Mouse (Mus musculus): ENCODE results near the gene Gas2l2. TPM values are rescaled to one million over a fixed set of nuclear protein-coding genes. Genes with fewer than 3 reads are reported as not detected.

Gas2l2 gene
- polyA plus RNA-seq (2014; fragmentation: Nextera tagmentation; extraction: Ambion mirVana): 0.09 TPM in 1 of 2 replicates, not detected in the other

- H3K36me3 ChIP-seq (ENCODE audit: control insufficient read depth, insufficient read depth, low read length): no peaks in the 10 kb centered on the region
- H3K4me3 ChIP-seq (ENCODE audit: low read depth, low read length): no peak within 1 kb of the TSS
- H3K27me3 ChIP-seq (replicated peaks; ENCODE audit: control insufficient read depth, insufficient read depth, low read length): peaks cover 39% of the 10 kb centered on the region
- no peak within 1 kb of the TSS for H3K27ac ChIP-seq (ENCODE audit: low read depth)
- H3K4me1 ChIP-seq (replicated peaks; ENCODE audit: control insufficient read depth, insufficient read depth, low read length): no peaks in the 10 kb centered on the region
- 43% methylated on average over 5 of the region's 5 CpGs for WGBS
- DNase-seq (ENCODE audit: low spot score) (no peak), ATAC-seq (replicated peaks; ENCODE audit: low FRiP score, low TSS enrichment, low read depth) (no peak)
- no peak within 1 kb of the TSS for H3K9ac ChIP-seq (ENCODE audit: low read length)
- H3K4me2 ChIP-seq (ENCODE audit: low read length): no peak within 1 kb of the TSS
- H3K9me3 ChIP-seq (ENCODE audit: control insufficient read depth, low read length): no peaks in the 10 kb centered on the region
These were observed at the start of gene Gas2l2 for GRCm38 (mm10) chr11:83429355-83429754. Gas2l2 (minus strand) TSS chr11:83429455.

GRCm38 (mm10) chr11:83473235-83474016 is 44.2 kb upstream of the Gas2l2 start:
- H3K27ac ChIP-seq (ENCODE audit: low read depth): peak overlapping the region; percentile 92
- no peaks in the 10 kb centered on the region for H3K9me3 ChIP-seq (ENCODE audit: control insufficient read depth, low read length)
- no peak for DNase-seq (ENCODE audit: low spot score)
- peak overlapping the region; percentile 73 for H3K4me2 ChIP-seq (ENCODE audit: low read length)
- H3K4me1 ChIP-seq (replicated peaks; ENCODE audit: control insufficient read depth, insufficient read depth, low read length): peaks cover 13% of the 10 kb centered on the region
- WGBS: under 1% methylated on average over 51 of the region's 52 CpGs
- H3K9ac ChIP-seq (ENCODE audit: low read length): peak overlapping the region; percentile 82
- peaks cover 21% of the 10 kb centered on the region for H3K36me3 ChIP-seq (ENCODE audit: control insufficient read depth, insufficient read depth, low read length)
- no peaks in the 10 kb centered on the region for H3K27me3 ChIP-seq (replicated peaks; ENCODE audit: control insufficient read depth, insufficient read depth, low read length)
- ATAC-seq (replicated peaks; ENCODE audit: low FRiP score, low TSS enrichment, low read depth): peak; percentile 79
- H3K4me3 ChIP-seq (ENCODE audit: low read depth, low read length): peak overlapping the region; percentile 99

- Histone ChIP-seq H3K4me1 (replicated peaks; ENCODE audit: control insufficient read depth, insufficient read depth, low read length) (peaks cover 14% of the 10 kb centered on the region), H3K36me3 (ENCODE audit: control insufficient read depth, insufficient read depth, low read length) (peaks cover 15% of the 10 kb centered on the region), H3K9me3 (ENCODE audit: control insufficient read depth, low read length) (no peaks in the 10 kb centered on the region), H3K4me2 (ENCODE audit: low read length) (peak within 1 kb of the TSS; percentile 73), H3K27ac (ENCODE audit: low read depth) (peak within 1 kb of the TSS; percentile 92), H3K9ac (ENCODE audit: low read length) (peak within 1 kb of the TSS; percentile 82), H3K4me3 (ENCODE audit: low read depth, low read length) (peak within 1 kb of the TSS; percentile 99), H3K27me3 (replicated peaks; ENCODE audit: control insufficient read depth, insufficient read depth, low read length) (no peaks in the 10 kb centered on the region)
- ATAC-seq (replicated peaks; ENCODE audit: low FRiP score, low TSS enrichment, low read depth) (peak; percentile 98), DNase-seq (ENCODE audit: low spot score) (peak; percentile 98)
- under 1% methylated on average over 66 of the region's 66 CpGs for WGBS
These were observed 43.3 kb upstream of the Gas2l2 start, which contains the start of gene Taf15 for GRCm38 (mm10) chr11:83472324-83473234. Taf15 (plus strand) TSS chr11:83473086.

GRCm38 (mm10) chr11:83471766-83472165 is 42.5 kb upstream of the Gas2l2 start:
- H3K4me2 ChIP-seq (ENCODE audit: low read length): peak overlapping the region; percentile 48
- no peak overlapping the region for H3K27ac ChIP-seq (ENCODE audit: low read depth)
- no peak overlapping the region for H3K9ac ChIP-seq (ENCODE audit: low read length)
- ATAC-seq (replicated peaks; ENCODE audit: low FRiP score, low TSS enrichment, low read depth) (no peak), DNase-seq (ENCODE audit: low spot score) (no peak)
- peaks cover 10% of the 10 kb centered on the region for H3K36me3 ChIP-seq (ENCODE audit: control insufficient read depth, insufficient read depth, low read length)
- H3K27me3 ChIP-seq (replicated peaks; ENCODE audit: control insufficient read depth, insufficient read depth, low read length): no peaks in the 10 kb centered on the region
- no peak overlapping the region; the same call in 1 of the 2 replicates for H3K4me3 ChIP-seq (ENCODE audit: low read depth, low read length)
- 88% methylated on average over 2 of the region's 2 CpGs for WGBS
- H3K4me1 ChIP-seq (replicated peaks; ENCODE audit: control insufficient read depth, insufficient read depth, low read length): peaks cover 22% of the 10 kb centered on the region
- no peaks in the 10 kb centered on the region for H3K9me3 ChIP-seq (ENCODE audit: control insufficient read depth, low read length)

- Histone ChIP-seq H3K27me3 (replicated peaks; ENCODE audit: control insufficient read depth, insufficient read depth, low read length) (peaks cover 9% of the 10 kb centered on the region), H3K4me2 (ENCODE audit: low read length) (no peak overlapping the region), H3K9me3 (ENCODE audit: control insufficient read depth, low read length) (no peaks in the 10 kb centered on the region), H3K4me3 (ENCODE audit: low read depth, low read length) (no peak overlapping the region), H3K36me3 (ENCODE audit: control insufficient read depth, insufficient read depth, low read length) (no peaks in the 10 kb centered on the region), H3K9ac (ENCODE audit: low read length) (no peak overlapping the region), H3K27ac (ENCODE audit: low read depth) (no peak overlapping the region), H3K4me1 (replicated peaks; ENCODE audit: control insufficient read depth, insufficient read depth, low read length) (peaks cover 14% of the 10 kb centered on the region; the same call in 1 of the 2 replicates)
- DNase-seq (ENCODE audit: low spot score): no peak
- ATAC-seq (replicated peaks; ENCODE audit: low FRiP score, low TSS enrichment, low read depth): no peak
- 91% methylated on average over 3 of the region's 3 CpGs for WGBS
These were observed 39.5 kb upstream of the Gas2l2 start for GRCm38 (mm10) chr11:83468765-83469164.

GRCm38 (mm10) chr11:83467120-83467652 is 37.9 kb upstream of the Gas2l2 start:
- peak overlapping the region; percentile 47; the same call in 1 of the 2 replicates for H3K27ac ChIP-seq (ENCODE audit: low read depth)

GRCm38 (mm10) chr11:83465976-83466375 is 36.7 kb upstream of the Gas2l2 start:
- no peak for ATAC-seq (replicated peaks; ENCODE audit: low FRiP score, low TSS enrichment, low read depth)
- H3K36me3 ChIP-seq (ENCODE audit: control insufficient read depth, insufficient read depth, low read length): no peaks in the 10 kb centered on the region

More at GRCm38 (mm10) chr11:83467120-83467652, 37.9 kb upstream of the Gas2l2 start:
- Histone ChIP-seq H3K4me2 (ENCODE audit: low read length) (no peak overlapping the region), H3K27me3 (replicated peaks; ENCODE audit: control insufficient read depth, insufficient read depth, low read length) (peaks cover 18% of the 10 kb centered on the region), H3K9me3 (ENCODE audit: control insufficient read depth, low read length) (no peaks in the 10 kb centered on the region), H3K4me1 (replicated peaks; ENCODE audit: control insufficient read depth, insufficient read depth, low read length) (peaks cover 13% of the 10 kb centered on the region; the same call in 1 of the 2 replicates), H3K36me3 (ENCODE audit: control insufficient read depth, insufficient read depth, low read length) (no peaks in the 10 kb centered on the region), H3K4me3 (ENCODE audit: low read depth, low read length) (no peak overlapping the region), H3K9ac (ENCODE audit: low read length) (no peak overlapping the region)
- 40% methylated on average over 11 of the region's 11 CpGs for WGBS
- ATAC-seq (replicated peaks; ENCODE audit: low FRiP score, low TSS enrichment, low read depth) (no peak), DNase-seq (ENCODE audit: low spot score) (peak; percentile 52)

GRCm38 (mm10) chr11:83462711-83463244 is 33.5 kb upstream of the Gas2l2 start, which contains the start of gene Mmp28:
Mmp28 (minus strand) TSS chr11:83463071.
- ATAC-seq (replicated peaks; ENCODE audit: low FRiP score, low TSS enrichment, low read depth) (peak; percentile 55; the same call in 1 of the 2 replicates), DNase-seq (ENCODE audit: low spot score) (peak; percentile 73)
- WGBS: under 1% methylated on average over 42 of the region's 42 CpGs

More at GRCm38 (mm10) chr11:83465976-83466375, 36.7 kb upstream of the Gas2l2 start:
- H3K4me3 ChIP-seq (ENCODE audit: low read depth, low read length): no peak overlapping the region
- WGBS: 33% methylated on average over 2 of the region's 2 CpGs
- H3K4me2 ChIP-seq (ENCODE audit: low read length): no peak overlapping the region
- H3K27ac ChIP-seq (ENCODE audit: low read depth): no peak overlapping the region
- H3K27me3 ChIP-seq (replicated peaks; ENCODE audit: control insufficient read depth, insufficient read depth, low read length): peaks cover 23% of the 10 kb centered on the region
- H3K4me1 ChIP-seq (replicated peaks; ENCODE audit: control insufficient read depth, insufficient read depth, low read length): peaks cover 8% of the 10 kb centered on the region; the same call in 1 of the 2 replicates
- no peaks in the 10 kb centered on the region for H3K9me3 ChIP-seq (ENCODE audit: control insufficient read depth, low read length)
- DNase-seq (ENCODE audit: low spot score): no peak
- no peak overlapping the region for H3K9ac ChIP-seq (ENCODE audit: low read length)

More at GRCm38 (mm10) chr11:83462711-83463244, 33.5 kb upstream of the Gas2l2 start, which contains the start of gene Mmp28:
- H3K4me1 ChIP-seq (replicated peaks; ENCODE audit: control insufficient read depth, insufficient read depth, low read length): peaks cover 10% of the 10 kb centered on the region
- H3K9ac ChIP-seq (ENCODE audit: low read length): peak within 1 kb of the TSS; percentile 53
- no peaks in the 10 kb centered on the region for H3K9me3 ChIP-seq (ENCODE audit: control insufficient read depth, low read length)
- H3K36me3 ChIP-seq (ENCODE audit: control insufficient read depth, insufficient read depth, low read length): no peaks in the 10 kb centered on the region
- peak within 1 kb of the TSS; percentile 57 for H3K4me3 ChIP-seq (ENCODE audit: low read depth, low read length)
- peak within 1 kb of the TSS; percentile 99 for H3K4me2 ChIP-seq (ENCODE audit: low read length)
- H3K27me3 ChIP-seq (replicated peaks; ENCODE audit: control insufficient read depth, insufficient read depth, low read length): peaks cover 27% of the 10 kb centered on the region
- H3K27ac ChIP-seq (ENCODE audit: low read depth): no peak within 1 kb of the TSS

All from intestine, embryonic 14.5 days (tissue).